Mouse (Mus musculus) lung, postnatal 0 days (tissue): Measurements from ENCODE around the gene Hivep2. TPM values are rescaled to one million over a fixed set of nuclear protein-coding genes. Genes with fewer than 3 reads are reported as not detected.
A peak's percentile ranks its signal among the peaks of the same experiment; 100 is the strongest.

Experiments
- ATAC-seq: fragments of 200-750 bp; cut with Nextera tagmentation; 2 replicates; pipeline ENCODE4 v1.8.0; 2017; ENCODE audit warnings: moderate library complexity
- DNase-seq: peaks from one replicate; pipeline ENCODE4 v3.0.0-alpha.2; 2016; ENCODE audit warnings: low spot score
- H3K27ac ChIP-seq: fragments of 300-500 bp; sonication (generic); 2 replicates; pipeline ENCODE4 v1.5.1; 2014; ENCODE audit warnings: antibody characterized with exemption, mild to moderate bottlenecking, low read length, mixed read lengths
- H3K27me3 ChIP-seq: fragments of 300-500 bp; sonication (generic); replicated peaks from 2 replicates; pipeline ENCODE4 v1.6.1; 2014; ENCODE audit warnings: low read length, mixed read lengths; ENCODE audit not compliant: insufficient read depth
- H3K36me3 ChIP-seq: fragments of 300-500 bp; sonication (generic); 2 replicates; pipeline ENCODE4 v1.6.1; 2014; ENCODE audit warnings: low read length, mixed read lengths; ENCODE audit not compliant: insufficient read depth
- H3K4me1 ChIP-seq: fragments of 300-500 bp; sonication (generic); 2 replicates; pipeline ENCODE4 v1.6.1; 2014; ENCODE audit warnings: antibody characterized with exemption, low read depth, low read length, mixed read lengths; ENCODE audit not compliant: insufficient read depth
- H3K4me2 ChIP-seq: fragments of 300-500 bp; sonication (generic); replicated peaks from 2 replicates; pipeline ENCODE4 v1.6.1; 2014; ENCODE audit warnings: low read depth, mild to moderate bottlenecking, low read length, moderate library complexity, mixed read lengths
- H3K4me3 ChIP-seq: fragments of 300-500 bp; sonication (generic); 2 replicates; pipeline ENCODE4 v1.5.1; 2014; ENCODE audit warnings: low read depth, low read length
- H3K9ac ChIP-seq: fragments of 300-500 bp; sonication (generic); replicated peaks from 2 replicates; pipeline ENCODE4 v1.6.1; 2014; ENCODE audit warnings: low read depth, mild to moderate bottlenecking
- H3K9me3 ChIP-seq: fragments of 300-500 bp; sonication (generic); 2 replicates; pipeline ENCODE4 v1.6.1; 2016; ENCODE audit warnings: low read length, mixed read lengths
- CTCF ChIP-seq: IDR thresholded peaks from 2 replicates; pipeline ENCODE4 v1.5.1; 2016; ENCODE audit warnings: antibody characterized with exemption, mild to moderate bottlenecking
- EP300 ChIP-seq: IDR thresholded peaks from 2 replicates; pipeline ENCODE4 v1.6.1; 2016; ENCODE audit warnings: antibody characterized with exemption, mild to moderate bottlenecking, control low read depth
- WGBS: fragments of 180-500 bp; shearing (Covaris S2); extraction: QIAGEN DNeasy Blood & Tissue Kit; methylation state at CpG from one replicate; pipeline ENCODE4 v1.1.7; 2014; 5-methylcytosine and 5-hydroxymethylcytosine counted together
- polyA plus RNA-seq: library from polyadenylated mRNA; unstranded; fragments of >200 nt; fragmentation: Nextera tagmentation; extraction: Ambion mirVana; gene quantifications from 2 replicates; pipeline ENCODE4 v1.2.1, GENCODE M21; 2015

The Hivep2 gene
- polyA plus RNA-seq, 1 experiment from 2014 or later, result 4.5 TPM

GRCm38 (mm10) chr10:14081824-14082223 is 115.9 kb downstream of the Hivep2 start:
- Histone ChIP-seq H3K9me3 (no peaks in the 10 kb centered on the region), H3K36me3 (no peaks in the 10 kb centered on the region), H3K4me3 (no peak overlapping the region), H3K4me2 (no peak overlapping the region), H3K27me3 (no peaks in the 10 kb centered on the region), H3K4me1 (peaks cover 5% of the 10 kb centered on the region; the same call in 1 of the 2 replicates), H3K9ac (no peak overlapping the region), H3K27ac (no peak overlapping the region)
- WGBS, result 64% methylated on average over 3 of the region's 3 CpGs
- TF ChIP-seq EP300, result no peak
- no peak for TF ChIP-seq CTCF
- DNase-seq, result no peak
- ATAC-seq, result no peak

DNA sequence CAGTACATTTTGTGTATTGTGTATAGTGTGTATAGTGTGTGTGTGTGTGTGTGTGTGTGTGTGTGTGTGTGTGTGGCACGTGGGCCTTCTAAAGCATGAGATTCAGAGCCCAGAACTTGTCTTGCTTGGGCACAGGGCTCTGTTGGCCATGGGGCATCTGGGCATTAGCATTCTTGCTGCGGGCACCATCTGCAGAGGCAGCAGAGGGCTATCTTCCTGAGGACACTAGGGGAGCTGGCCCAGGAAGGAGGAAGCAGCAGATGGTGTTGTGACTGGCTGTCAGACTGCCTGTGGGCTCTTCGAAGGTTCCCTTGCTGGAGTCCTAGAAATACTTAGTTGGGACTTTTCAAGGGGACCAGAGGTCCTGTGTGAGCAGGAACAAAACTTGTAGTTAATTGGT is 116.4 kb downstream of the Hivep2 start:
- ATAC-seq (no peak), DNase-seq (no peak)
- Histone ChIP-seq H3K9me3 (no peaks in the 10 kb centered on the region), H3K36me3 (no peaks in the 10 kb centered on the region), H3K9ac (no peak overlapping the region), H3K4me1 (peaks cover 5% of the 10 kb centered on the region; the same call in 1 of the 2 replicates), H3K4me3 (no peak overlapping the region), H3K4me2 (no peak overlapping the region), H3K27ac (no peak overlapping the region), H3K27me3 (no peaks in the 10 kb centered on the region)
- WGBS, result 82% methylated on average over 3 of the region's 3 CpGs
- TF ChIP-seq CTCF (no peak), EP300 (no peak)

DNA sequence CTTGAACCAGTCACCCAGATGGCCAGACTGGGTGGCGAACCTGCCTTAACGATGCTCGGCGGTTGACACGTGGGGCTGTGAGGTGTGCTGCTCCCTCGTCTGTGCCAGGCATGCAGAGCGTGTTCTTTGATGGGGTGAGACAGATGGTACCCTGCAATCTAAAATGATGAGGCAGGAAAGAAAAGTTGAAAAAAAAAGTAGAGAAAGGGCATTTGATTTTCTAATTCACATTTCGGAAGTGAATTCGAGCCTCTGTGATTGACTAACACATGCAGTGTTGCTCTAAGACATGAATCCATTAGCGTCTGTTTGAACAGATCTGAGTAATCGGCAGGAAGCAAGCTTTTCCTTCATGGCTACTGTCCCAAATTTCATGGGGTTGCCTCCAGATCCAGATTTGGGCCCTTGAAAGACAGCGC is 119.4 kb downstream of the Hivep2 start:
- no peaks in the 10 kb centered on the region for H3K9me3 ChIP-seq
- TF ChIP-seq EP300 (no peak; the same call in 1 of the 2 replicates), CTCF (no peak)
- DNase-seq (peak; percentile 29), ATAC-seq (peak; percentile 28; the same call in 1 of the 2 replicates)
- H3K4me1 ChIP-seq, result peaks cover 5% of the 10 kb centered on the region; the same call in 1 of the 2 replicates
- no peaks in the 10 kb centered on the region for H3K36me3 ChIP-seq
- H3K27me3 ChIP-seq, result no peaks in the 10 kb centered on the region
- H3K9ac ChIP-seq, result no peak overlapping the region
- peak overlapping the region; percentile 53 for H3K4me2 ChIP-seq
- no peak overlapping the region for H3K4me3 ChIP-seq
- H3K27ac ChIP-seq, result no peak overlapping the region
- WGBS, result 47% methylated on average over 12 of the region's 12 CpGs

GRCm38 (mm10) chr10:14085882-14086515 is 120.1 kb downstream of the Hivep2 start:
- DNase-seq (peak; percentile 63), ATAC-seq (peak; percentile 60)
- H3K9me3 ChIP-seq, result no peaks in the 10 kb centered on the region
- no peaks in the 10 kb centered on the region for H3K27me3 ChIP-seq
- peak overlapping the region; percentile 32 for H3K4me3 ChIP-seq
- TF ChIP-seq CTCF (no peak), EP300 (peak; percentile 65; the same call in 1 of the 2 replicates)
- H3K4me1 ChIP-seq, result peaks cover 5% of the 10 kb centered on the region; the same call in 1 of the 2 replicates
- H3K36me3 ChIP-seq, result no peaks in the 10 kb centered on the region
- H3K9ac ChIP-seq, result peak overlapping the region; percentile 32; the same call in 1 of the 2 replicates
- peak overlapping the region; percentile 47 for H3K27ac ChIP-seq
- H3K4me2 ChIP-seq, result peak overlapping the region; percentile 53
- 18% methylated on average over 10 of the region's 10 CpGs for WGBS

DNA sequence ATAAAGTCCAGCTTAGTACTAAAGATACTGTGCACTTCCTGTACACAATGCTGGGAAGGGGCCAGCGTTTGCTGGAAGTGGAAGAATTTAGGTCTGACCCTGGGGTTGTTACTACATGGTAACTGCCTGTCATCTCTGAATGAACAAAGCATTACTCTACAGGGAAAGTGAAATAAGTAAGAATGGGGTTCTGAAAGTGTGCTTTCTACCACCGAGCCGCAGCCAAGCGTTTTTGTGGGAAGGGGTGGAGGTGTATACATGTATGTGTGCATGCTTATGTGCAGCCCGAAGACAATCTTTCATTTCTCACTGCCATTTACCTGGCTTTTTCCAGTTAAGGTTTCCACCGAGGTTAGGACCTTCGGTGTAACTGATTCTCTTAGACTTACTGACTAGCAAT is 121.4 kb downstream of the Hivep2 start:
- WGBS, result 74% methylated on average over 7 of the region's 7 CpGs
- H3K27me3 ChIP-seq, result no peaks in the 10 kb centered on the region
- no peak overlapping the region for H3K9ac ChIP-seq
- peaks cover 5% of the 10 kb centered on the region; the same call in 1 of the 2 replicates for H3K4me1 ChIP-seq
- ATAC-seq (no peak), DNase-seq (no peak)
- H3K4me3 ChIP-seq, result no peak overlapping the region
- no peak overlapping the region for H3K27ac ChIP-seq
- no peak overlapping the region for H3K4me2 ChIP-seq
- TF ChIP-seq CTCF (no peak), EP300 (no peak)
- H3K9me3 ChIP-seq, result no peaks in the 10 kb centered on the region
- no peaks in the 10 kb centered on the region for H3K36me3 ChIP-seq

- Histone ChIP-seq H3K27me3 (no peaks in the 10 kb centered on the region), H3K36me3 (no peaks in the 10 kb centered on the region), H3K9me3 (no peaks in the 10 kb centered on the region), H3K27ac (no peak overlapping the region), H3K4me1 (peaks cover 5% of the 10 kb centered on the region; the same call in 1 of the 2 replicates), H3K4me3 (no peak overlapping the region), H3K4me2 (no peak overlapping the region), H3K9ac (no peak overlapping the region)
- 59% methylated on average over 9 of the region's 9 CpGs for WGBS
- DNase-seq (peak; percentile 28), ATAC-seq (no peak)
- TF ChIP-seq CTCF (peak; percentile 70), EP300 (no peak)
Measured at GRCm38 (mm10) chr10:14089488-14089887, 123.6 kb downstream of the Hivep2 start.
